Mouse (Mus musculus) lung, embryonic 16.5 days (tissue): ENCODE data around the gene Ypel4. TPM values are rescaled to one million over a fixed set of nuclear protein-coding genes. Genes with fewer than 3 reads are reported as not detected.

ENCODE experiments used
- ATAC-seq: fragments of 200-750 bp; cut with Nextera tagmentation; 2 replicates; pipeline ENCODE4 v1.8.0; 2017; ENCODE audit warnings: low read depth, mild to moderate bottlenecking, moderate library complexity
- H3K27ac ChIP-seq: fragments of 300-500 bp; sonication (generic); 2 replicates; pipeline ENCODE4 v1.5.1; 2014; ENCODE audit warnings: mild to moderate bottlenecking, control low read depth, low read length
- H3K27me3 ChIP-seq: fragments of 300-500 bp; sonication (generic); 2 replicates; pipeline ENCODE4 v1.6.1; 2014; ENCODE audit warnings: low read depth, low read length, mixed read lengths; ENCODE audit not compliant: control insufficient read depth, insufficient read depth
- H3K36me3 ChIP-seq: fragments of 300-500 bp; sonication (generic); 2 replicates; pipeline ENCODE4 v1.6.1; 2014; ENCODE audit warnings: low read length; ENCODE audit not compliant: control insufficient read depth, insufficient read depth
- H3K4me1 ChIP-seq: fragments of 300-500 bp; sonication (generic); replicated peaks from 2 replicates; pipeline ENCODE4 v1.6.1; 2014; ENCODE audit warnings: low read length, mixed read lengths; ENCODE audit not compliant: control insufficient read depth, insufficient read depth
- H3K4me2 ChIP-seq: fragments of 300-500 bp; sonication (generic); 2 replicates; pipeline ENCODE4 v1.6.1; 2014; ENCODE audit warnings: low read depth, low read length, control low read depth
- H3K4me3 ChIP-seq: fragments of 300-500 bp; sonication (generic); 2 replicates; pipeline ENCODE4 v1.5.1; 2014; ENCODE audit warnings: mild to moderate bottlenecking, low read length, control low read depth
- H3K9ac ChIP-seq: fragments of 300-500 bp; sonication (generic); 2 replicates; pipeline ENCODE4 v1.6.1; 2014; ENCODE audit warnings: low read length, control low read depth
- H3K9me3 ChIP-seq: fragments of 300-500 bp; sonication (generic); 2 replicates; pipeline ENCODE4 v1.6.1; 2016; ENCODE audit warnings: low read length; ENCODE audit not compliant: control insufficient read depth
- WGBS: fragments of 180-500 bp; shearing (Covaris S2); extraction: QIAGEN DNeasy Blood & Tissue Kit; methylation state at CpG from one replicate; pipeline ENCODE4 v1.1.7; 2014; 5-methylcytosine and 5-hydroxymethylcytosine counted together
- polyA plus RNA-seq: library from polyadenylated mRNA; unstranded; fragments of >200 nt; fragmentation: Nextera tagmentation; extraction: Ambion mirVana; gene quantifications from 2 replicates; pipeline ENCODE4 v1.2.1, GENCODE M21; 2015

Ypel4 gene
- polyA plus RNA-seq = 5.2 and 6.9 TPM in 2 replicates

DNA sequence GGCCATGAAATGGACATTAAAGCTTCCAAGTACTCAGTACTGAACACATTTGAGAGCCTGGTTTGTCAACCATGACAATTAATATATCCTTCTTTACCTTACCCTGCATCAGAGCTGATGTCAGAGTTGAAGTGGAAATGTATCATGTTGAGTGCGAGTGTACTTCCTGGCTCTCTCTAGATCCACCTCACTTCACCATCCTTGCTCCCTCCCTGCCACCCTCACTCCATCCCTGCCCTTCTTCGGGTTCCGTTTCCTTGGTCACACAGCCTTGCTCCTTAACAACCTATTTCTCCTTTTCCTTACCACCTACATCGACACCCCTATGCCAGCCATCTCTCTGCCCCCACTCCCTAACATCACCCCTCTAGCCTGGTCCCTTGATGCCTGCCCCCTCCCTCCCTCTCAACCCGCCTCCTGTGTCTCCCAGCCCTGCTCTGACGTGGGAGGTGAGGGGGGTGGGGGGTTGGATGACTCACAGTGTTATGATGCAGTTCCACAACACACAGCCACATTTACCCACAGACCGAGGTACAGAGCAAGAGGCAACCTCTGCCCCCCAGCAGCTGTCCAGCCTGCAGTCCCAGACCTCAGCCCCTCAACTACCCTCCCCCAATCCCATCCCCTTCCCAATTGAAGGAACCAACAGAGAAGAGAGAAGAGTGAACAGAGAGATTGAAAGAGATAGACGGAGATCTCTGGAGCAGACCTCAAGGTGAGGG is at the start of gene Ypel4:
TSS of gene Ypel4 (plus strand) at position 480 of the 722 bp plus-strand sequence.
- ATAC-seq = peak; percentile 11
- Histone ChIP-seq H3K27me3 (peaks cover 3% of the 10 kb centered on the region), H3K4me1 (peaks cover 33% of the 10 kb centered on the region), H3K9ac (peak within 1 kb of the TSS; percentile 42), H3K4me3 (peak within 1 kb of the TSS; percentile 38), H3K4me2 (peak within 1 kb of the TSS; percentile 48), H3K36me3 (no peaks in the 10 kb centered on the region), H3K9me3 (no peaks in the 10 kb centered on the region), H3K27ac (no peak within 1 kb of the TSS)
- 2% methylated on average over 8 of the region's 8 CpGs for WGBS

DNA sequence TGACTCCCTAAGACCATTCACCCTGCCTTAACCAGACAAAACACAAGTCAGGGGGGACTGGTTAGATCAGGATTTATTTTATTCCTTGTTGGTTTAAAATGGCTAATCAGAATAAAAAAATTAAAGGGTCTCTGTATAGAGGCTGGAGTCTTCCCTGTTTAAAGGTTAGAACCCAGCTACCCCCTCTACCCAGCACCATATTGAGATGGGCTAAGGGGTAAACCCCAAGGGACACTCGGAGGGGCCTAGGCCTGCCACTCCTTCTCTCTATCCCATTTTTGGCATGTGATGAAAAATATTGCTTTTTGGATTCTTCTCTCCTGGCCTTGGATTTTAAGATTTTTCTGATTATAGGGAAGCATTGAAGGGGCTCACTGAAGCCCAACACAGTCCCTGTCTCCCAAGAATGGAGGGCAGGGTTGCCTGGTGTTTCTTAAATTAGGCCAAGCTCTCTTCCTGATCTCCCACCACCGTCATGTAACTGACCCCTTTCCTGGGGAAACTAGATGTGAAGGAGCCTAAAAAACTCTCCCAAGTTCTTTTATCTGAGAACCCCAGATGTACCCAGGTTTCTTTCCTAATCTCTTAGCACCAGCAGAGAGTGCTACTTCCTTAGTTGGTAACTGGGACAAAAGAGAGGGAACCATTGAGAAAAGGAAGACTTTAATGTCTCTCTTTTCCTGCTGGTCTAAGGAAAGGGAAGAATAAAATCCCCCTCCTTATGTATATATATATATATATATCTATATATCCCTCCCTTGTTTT is 45.6 kb upstream of the Ypel4 start:
- 80% methylated on average over 2 of the region's 2 CpGs for WGBS
- H3K36me3 ChIP-seq = peaks cover 47% of the 10 kb centered on the region
- no peak for ATAC-seq
- H3K4me1 ChIP-seq = no peaks in the 10 kb centered on the region
- no peaks in the 10 kb centered on the region for H3K9me3 ChIP-seq
- H3K9ac ChIP-seq = no peak overlapping the region
- H3K27me3 ChIP-seq = no peaks in the 10 kb centered on the region
- H3K4me3 ChIP-seq = no peak overlapping the region
- H3K4me2 ChIP-seq = no peak overlapping the region
- H3K27ac ChIP-seq = no peak overlapping the region

- WGBS = 87% methylated on average over 12 of the region's 12 CpGs
- Histone ChIP-seq H3K9ac (no peak overlapping the region), H3K4me3 (no peak overlapping the region), H3K9me3 (no peaks in the 10 kb centered on the region), H3K4me1 (no peaks in the 10 kb centered on the region), H3K27ac (no peak overlapping the region), H3K4me2 (no peak overlapping the region), H3K27me3 (no peaks in the 10 kb centered on the region), H3K36me3 (peaks cover 54% of the 10 kb centered on the region)
- ATAC-seq = no peak
These were observed 43.8 kb upstream of the Ypel4 start for GRCm38 (mm10) chr2:84690050-84690449.

DNA sequence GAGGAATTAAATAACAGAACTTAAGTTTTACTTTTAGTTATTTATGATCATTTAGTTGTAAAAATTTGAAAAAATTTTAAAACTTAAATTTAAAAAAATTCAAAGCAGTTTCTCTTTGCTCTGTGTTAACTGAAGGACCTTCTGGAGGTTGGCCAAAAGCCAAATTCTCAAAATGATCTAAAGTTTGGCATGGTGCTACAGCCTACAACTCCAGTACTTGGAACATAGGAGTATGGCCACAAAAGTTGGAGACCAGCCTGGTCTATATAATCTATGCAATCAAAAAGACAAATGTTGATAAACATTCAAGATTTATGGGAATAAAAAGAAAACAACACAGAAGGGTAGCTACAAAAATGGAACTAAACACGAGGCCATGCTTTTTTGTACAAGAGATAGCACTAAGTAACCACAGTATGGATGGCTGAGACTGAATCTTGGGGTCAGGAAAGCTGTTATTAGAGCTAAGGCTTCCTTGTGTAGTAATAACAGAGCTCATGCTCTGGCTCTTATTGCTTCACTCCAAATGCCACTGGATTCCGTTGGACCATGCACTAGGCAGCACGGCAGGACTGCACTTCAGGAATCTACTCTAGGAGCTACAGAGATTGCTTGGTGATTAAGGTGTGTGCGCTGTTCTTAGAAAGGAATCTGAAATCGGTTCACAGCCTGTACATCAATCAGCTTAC is 38.7 kb upstream of the Ypel4 start:
- peak; percentile 89 for ATAC-seq
- Histone ChIP-seq H3K36me3 (peaks cover 32% of the 10 kb centered on the region), H3K27me3 (no peaks in the 10 kb centered on the region), H3K4me1 (peaks cover 2% of the 10 kb centered on the region; the same call in 1 of the 2 replicates), H3K9me3 (no peaks in the 10 kb centered on the region), H3K9ac (no peak overlapping the region), H3K4me3 (no peak overlapping the region), H3K27ac (peak overlapping the region; percentile 51), H3K4me2 (no peak overlapping the region)
- 61% methylated on average over 5 of the region's 5 CpGs for WGBS

DNA sequence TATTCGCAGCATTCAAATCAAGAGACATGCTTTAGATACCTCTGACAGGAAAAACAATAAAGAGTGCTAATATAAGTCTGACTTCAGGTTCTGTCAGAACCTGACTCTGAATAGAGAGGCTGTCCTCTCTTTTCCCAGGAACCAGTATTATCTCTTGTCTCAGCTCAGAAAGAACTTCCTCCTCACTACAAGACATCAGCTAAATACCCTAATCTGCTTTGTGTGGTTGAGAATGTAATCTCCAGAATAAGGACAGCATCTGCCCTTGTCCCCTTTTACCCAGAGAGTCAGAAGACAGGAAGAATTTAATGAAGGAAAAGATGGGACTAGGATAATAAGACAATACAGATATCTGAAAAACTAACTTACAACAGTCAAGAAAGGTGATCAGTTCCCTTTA is 30.4 kb upstream of the Ypel4 start:
- H3K27me3 ChIP-seq = no peaks in the 10 kb centered on the region
- no peak overlapping the region for H3K27ac ChIP-seq
- H3K4me2 ChIP-seq = no peak overlapping the region
- no peak for ATAC-seq
- H3K36me3 ChIP-seq = peaks cover 3% of the 10 kb centered on the region
- H3K4me3 ChIP-seq = no peak overlapping the region
- no peaks in the 10 kb centered on the region for H3K9me3 ChIP-seq
- WGBS = 94% methylated on average over 1 of the region's 1 CpGs
- H3K4me1 ChIP-seq = no peaks in the 10 kb centered on the region
- H3K9ac ChIP-seq = no peak overlapping the region

DNA sequence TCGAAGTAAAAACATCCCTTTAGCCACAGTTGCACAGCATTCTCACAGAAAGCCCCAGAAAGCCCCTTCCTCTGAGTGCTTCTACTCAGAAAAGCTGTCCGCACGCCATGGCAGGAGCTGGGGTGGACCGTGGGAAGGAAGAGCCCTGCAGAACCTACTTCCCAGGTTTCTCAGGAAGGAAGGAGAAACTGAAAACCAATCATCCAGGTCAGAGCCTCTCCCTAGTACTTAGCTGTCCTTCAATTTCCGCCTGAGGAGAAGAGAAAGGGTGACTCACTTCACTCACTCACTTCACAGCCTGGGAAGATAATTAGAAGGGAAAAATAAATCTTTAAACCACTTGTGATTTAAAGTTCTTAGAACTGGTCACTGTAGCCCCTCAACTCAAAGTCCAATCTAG is 29.5 kb upstream of the Ypel4 start:
- H3K4me2 ChIP-seq = no peak overlapping the region
- 67% methylated on average over 5 of the region's 5 CpGs for WGBS
- H3K4me1 ChIP-seq = no peaks in the 10 kb centered on the region
- H3K9ac ChIP-seq = no peak overlapping the region
- no peaks in the 10 kb centered on the region for H3K9me3 ChIP-seq
- peaks cover 8% of the 10 kb centered on the region for H3K36me3 ChIP-seq
- ATAC-seq = no peak
- H3K4me3 ChIP-seq = no peak overlapping the region
- H3K27me3 ChIP-seq = no peaks in the 10 kb centered on the region
- H3K27ac ChIP-seq = no peak overlapping the region

DNA sequence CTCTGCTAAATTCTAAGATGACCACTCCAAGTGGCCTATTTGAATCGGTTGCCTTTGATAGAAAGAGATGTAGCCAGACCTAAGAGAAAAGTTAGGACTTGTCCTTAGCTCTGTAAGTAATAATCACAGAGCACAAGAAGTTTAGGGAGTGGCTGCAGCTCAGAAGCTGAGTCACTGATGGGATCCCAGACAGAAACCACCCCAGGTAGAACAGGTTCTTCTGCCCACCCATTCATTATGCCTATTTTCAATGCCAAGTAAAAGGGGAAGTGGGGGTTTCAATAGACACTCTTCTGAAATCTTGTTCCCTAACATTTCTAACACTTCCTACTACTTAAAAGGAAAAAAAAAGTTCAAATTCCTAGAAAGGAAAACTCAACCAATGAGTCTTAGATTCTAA is 28.6 kb upstream of the Ypel4 start:
- H3K36me3 ChIP-seq = peaks cover 15% of the 10 kb centered on the region
- H3K27ac ChIP-seq = no peak overlapping the region
- WGBS = 79% methylated on average over 1 of the region's 1 CpGs
- no peak overlapping the region for H3K4me3 ChIP-seq
- H3K9me3 ChIP-seq = no peaks in the 10 kb centered on the region
- H3K9ac ChIP-seq = no peak overlapping the region
- H3K4me1 ChIP-seq = no peaks in the 10 kb centered on the region
- no peaks in the 10 kb centered on the region for H3K27me3 ChIP-seq
- no peak overlapping the region for H3K4me2 ChIP-seq
- ATAC-seq = no peak

DNA sequence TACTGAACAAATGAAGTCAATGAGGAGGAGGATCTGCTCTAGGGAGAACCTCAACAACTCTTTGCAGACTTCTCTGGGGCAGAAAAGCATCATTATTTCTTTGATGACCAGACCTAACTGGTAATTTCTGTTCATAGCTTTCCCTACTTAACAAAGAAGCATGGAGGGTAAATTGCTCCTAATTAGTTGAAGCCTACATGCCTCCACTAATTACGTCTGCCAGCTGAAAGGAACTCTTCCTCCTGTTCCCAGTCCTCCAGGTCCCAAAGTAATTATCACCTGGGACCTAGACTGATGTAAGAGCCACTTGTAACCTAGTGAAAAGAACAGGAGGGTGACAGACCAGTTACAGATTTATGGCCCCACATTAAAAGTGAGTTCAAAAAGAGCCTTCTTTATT is 26.3 kb upstream of the Ypel4 start:
- 85% methylated on average over 1 of the region's 1 CpGs for WGBS
- no peaks in the 10 kb centered on the region for H3K4me1 ChIP-seq

DNA sequence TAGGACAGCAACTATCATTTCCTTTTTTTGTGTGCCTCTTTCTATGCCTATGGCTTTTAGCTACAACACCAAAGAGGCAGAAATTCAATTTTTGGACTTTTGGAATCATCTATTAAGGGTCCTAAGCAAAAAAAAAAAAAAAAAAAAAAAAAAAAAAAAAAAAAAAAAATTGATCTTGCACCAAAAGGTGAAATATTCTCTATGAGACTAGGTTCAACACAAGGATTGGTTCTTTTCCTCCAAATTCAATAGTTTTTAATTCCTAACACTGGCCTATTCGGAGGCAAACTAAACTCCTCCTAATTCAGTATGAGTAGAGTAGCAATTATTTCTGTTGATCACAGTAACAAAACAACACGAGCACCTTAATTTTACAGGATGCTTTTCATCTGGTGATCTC is 22.0 kb upstream of the Ypel4 start:
- no peak for ATAC-seq
- WGBS = 88% methylated on average over 2 of the region's 2 CpGs
- Histone ChIP-seq H3K9me3 (no peaks in the 10 kb centered on the region), H3K4me3 (no peak overlapping the region), H3K9ac (no peak overlapping the region), H3K36me3 (peaks cover 18% of the 10 kb centered on the region), H3K27ac (no peak overlapping the region), H3K27me3 (no peaks in the 10 kb centered on the region), H3K4me1 (peaks cover 10% of the 10 kb centered on the region), H3K4me2 (no peak overlapping the region)

More for the DNA sequence above, 26.3 kb upstream of the Ypel4 start:
- ATAC-seq = no peak
- H3K36me3 ChIP-seq = peaks cover 18% of the 10 kb centered on the region
- H3K9ac ChIP-seq = no peak overlapping the region
- no peak overlapping the region for H3K4me2 ChIP-seq
- no peak overlapping the region for H3K27ac ChIP-seq
- H3K27me3 ChIP-seq = no peaks in the 10 kb centered on the region
- no peak overlapping the region for H3K4me3 ChIP-seq
- no peaks in the 10 kb centered on the region for H3K9me3 ChIP-seq
